Comparison of ENCODE assay signal across 26 mouse cellular contexts in the genomic region with DNA sequence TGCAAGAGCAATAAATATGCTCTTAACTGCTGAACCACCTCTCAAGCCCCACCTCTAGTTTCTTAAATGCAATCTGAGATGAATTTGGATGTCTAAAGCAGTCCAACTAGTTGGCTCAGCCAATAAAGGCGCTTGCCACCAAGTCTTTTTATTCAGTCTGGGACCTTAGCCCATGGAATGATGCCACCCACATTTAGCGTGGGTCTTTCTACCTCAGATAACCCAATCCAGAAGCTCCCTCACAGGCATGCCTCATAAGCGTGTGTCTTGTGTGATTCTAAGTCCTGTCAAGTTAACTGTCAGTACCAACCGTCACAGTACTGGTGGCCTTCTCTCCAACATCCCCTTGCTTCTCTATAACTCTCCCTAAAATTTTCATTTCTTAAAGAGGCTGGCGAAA.
"Had no signal": no experiment of that assay in that cellular context is flagged by ENCODE, and none has a peak within 500 bp of the region (broad histone marks: within the 10 kb centered on the region; RNA-seq: fewer than 3 reads in every experiment).

No protein-coding gene starts in this region.

- H3K27ac ChIP-seq: heart, adult 2 months; heart, embryonic 13.5 days; heart, embryonic 15.5 days; hindbrain, embryonic 10.5 days; hindbrain, embryonic 12.5 days; hindbrain, embryonic 14.5 days; intestine, embryonic 15.5 days; layer of hippocampus, adult 2 months; left cerebral cortex, adult 2 months; limb, embryonic 10.5 days; limb, embryonic 12.5 days; liver, embryonic 13.5 days had no signal

- DNase-seq: gastrocnemius, postnatal 10 days; gastrocnemius, postnatal 25 days; heart, adult 11 months; heart, adult 2 months; heart, postnatal 14 days; heart, postnatal 4 days; kidney, adult 18-20 months; kidney, adult 8-10 months; kidney, postnatal 10 days; kidney, postnatal 25 days; kidney, postnatal 4 days; liver; liver, embryonic 13.5 days had no signal

- H3K4me3 ChIP-seq: heart, adult 2 months; heart, embryonic 13.5 days; heart, embryonic 15.5 days; hindbrain, embryonic 10.5 days; hindbrain, embryonic 12.5 days; intestine, embryonic 15.5 days; layer of hippocampus, adult 2 months; left cerebral cortex, adult 2 months; limb, embryonic 10.5 days; limb, embryonic 12.5 days; liver, embryonic 13.5 days had no signal

- ATAC-seq: hindbrain, embryonic 16.5 days; inflammation-experienced regulatory T-cells, adult 6 months; intestine, embryonic 15.5 days; intestine, postnatal 0 days had no signal
